Comparison of ENCODE assay signal across 7 mouse cellular contexts in genomic region chr19:38819427-38819802, GRCm38 (mm10). TPM values are rescaled to one million over a fixed set of nuclear protein-coding genes. Genes with fewer than 3 reads are reported as not detected.
A peak's percentile ranks its signal among the peaks of the same experiment; 100 is the strongest.
DNase-seq lines count a peak whose midpoint lies in the region; ATAC-seq and TF ChIP-seq lines count a peak whose summit lies in the region.

No protein-coding gene starts in this region.

- no peaks in the 10 kb centered on the region for H3K27me3 ChIP-seq in lung, embryonic 15.5 days
- no peaks in the 10 kb centered on the region for H3K27me3 ChIP-seq in limb, embryonic 12.5 days
- peaks cover 2% of the 10 kb centered on the region; the same call in 1 of the 2 replicates for H3K27me3 ChIP-seq in small intestine, adult 2 months (ENCODE audit: control insufficient read depth, insufficient read depth, low read length)

- no peak for TF ChIP-seq POLR2A in small intestine, adult 2 months (IDR thresholded peaks at IDR 0.05; ENCODE audit: low read depth, low read length)

- peak overlapping the region; percentile 68 for H3K4me2 ChIP-seq in lung, embryonic 15.5 days
- H3K4me2 ChIP-seq in limb, embryonic 12.5 days, result peak overlapping the region; percentile 86

- H3K36me3 ChIP-seq in lung, embryonic 15.5 days, result peaks cover 9% of the 10 kb centered on the region
- H3K36me3 ChIP-seq in limb, embryonic 12.5 days, result peaks cover 20% of the 10 kb centered on the region
- peaks cover 9% of the 10 kb centered on the region for H3K36me3 ChIP-seq in small intestine, adult 2 months (ENCODE audit: control insufficient read depth, insufficient read depth, low read length)

- DNase-seq in lung, postnatal 36 days, result no peak
- DNase-seq in left cerebral cortex, adult 11 months (ENCODE audit: low spot score), result no peak
- DNase-seq in thymus, postnatal 25 days, result no peak

- ATAC-seq in lung, embryonic 15.5 days (ENCODE audit: borderline replicate concordance, extremely low read depth, low FRiP score, low TSS enrichment), result peak; percentile 61; the same call in 1 of the 2 replicates
- peak; percentile 59 for ATAC-seq in erythroblast, adult 5-6 weeks (replicated peaks; ENCODE audit: low FRiP score, poor library complexity, severe bottlenecking)
- 0 out of 2 replicates have a peak, but pooled peaks have one; percentile 24 for ATAC-seq in limb, embryonic 12.5 days (ENCODE audit: insufficient number of reproducible peaks, insufficient read depth, low FRiP score, low TSS enrichment, low read depth)

- peaks cover 9% of the 10 kb centered on the region for H3K4me1 ChIP-seq in lung, embryonic 15.5 days
- H3K4me1 ChIP-seq in limb, embryonic 12.5 days (replicated peaks), result peaks cover 11% of the 10 kb centered on the region
- no peaks in the 10 kb centered on the region; the same call in 1 of the 2 replicates for H3K4me1 ChIP-seq in small intestine, adult 2 months (ENCODE audit: control insufficient read depth, insufficient read depth, insufficient read length, low read length)

- peak overlapping the region; percentile 59 for H3K9ac ChIP-seq in lung, embryonic 15.5 days
- H3K9ac ChIP-seq in limb, embryonic 12.5 days (replicated peaks), result peak overlapping the region; percentile 79

- no peak for TF ChIP-seq CTCF in small intestine, adult 2 months (IDR thresholded peaks at IDR 0.05; ENCODE audit: extremely low read depth, insufficient read length, insufficient replicate concordance, low read depth, low read length)

- no peak overlapping the region for H3K27ac ChIP-seq in lung, embryonic 15.5 days
- H3K27ac ChIP-seq in limb, embryonic 12.5 days, result peak overlapping the region; percentile 24
- no peak overlapping the region for H3K27ac ChIP-seq in small intestine, adult 2 months (ENCODE audit: insufficient read depth, low read depth, low read length)

- peak overlapping the region; percentile 85 for H3K4me3 ChIP-seq in lung, embryonic 15.5 days
- peak overlapping the region; percentile 83 for H3K4me3 ChIP-seq in limb, embryonic 12.5 days (replicated peaks)
- H3K4me3 ChIP-seq in small intestine, adult 2 months (ENCODE audit: low read depth, low read length), result peak overlapping the region; percentile 95

- H3K9me3 ChIP-seq in lung, embryonic 15.5 days, result no peaks in the 10 kb centered on the region
- H3K9me3 ChIP-seq in limb, embryonic 12.5 days, result no peaks in the 10 kb centered on the region

- 11% methylated on average over 16 of the region's 16 CpGs for WGBS in lung, embryonic 15.5 days
- WGBS in limb, embryonic 12.5 days, result 15% methylated on average over 16 of the region's 16 CpGs
- WGBS in small intestine, adult 2 months, result 9% methylated on average over 16 of the region's 16 CpGs

RNA-seq across cellular contexts. Expression of gene Noc3l, which starts 0.4 kb away (rescaled TPM):
- polyA plus RNA-seq in lung, embryonic 15.5 days (2015; fragmentation: Nextera tagmentation; extraction: Ambion mirVana), result 6.9 and 7.7 TPM in 2 replicates
- total RNA-seq in erythroblast, adult 5-6 weeks (2015; ENCODE audit: low replicate concordance), result 1.3 and 3.1 TPM in 2 replicates
- 3.3 and 4.7 TPM in 2 replicates for total RNA-seq in erythroblast, adult 5-6 weeks (2017; ENCODE audit: low replicate concordance)
- 10.0 and 11.1 TPM in 2 replicates for polyA plus RNA-seq in limb, embryonic 12.5 days (2016; fragmentation: Nextera tagmentation; extraction: Ambion mirVana)
- polyA plus RNA-seq in small intestine, adult 2 months (2012; rRNA removed), result 0.89 and 0.94 TPM in 2 replicates

RNA-seq across cellular contexts. Expression of gene Tbc1d12, which starts 17.0 kb away (rescaled TPM):
- polyA plus RNA-seq in lung, embryonic 15.5 days (2015; fragmentation: Nextera tagmentation; extraction: Ambion mirVana), result 2.3 and 3.0 TPM in 2 replicates
- total RNA-seq in erythroblast, adult 5-6 weeks (2015; ENCODE audit: low replicate concordance), result 0.42 and 2.1 TPM in 2 replicates
- total RNA-seq in erythroblast, adult 5-6 weeks (2017; ENCODE audit: low replicate concordance), result 1.4 and 2.4 TPM in 2 replicates
- 3.2 and 3.6 TPM in 2 replicates for polyA plus RNA-seq in limb, embryonic 12.5 days (2016; fragmentation: Nextera tagmentation; extraction: Ambion mirVana)
- polyA plus RNA-seq in small intestine, adult 2 months (2012; rRNA removed), result 1.5 and 3.4 TPM in 2 replicates
